Mouse (Mus musculus) gastrocnemius, postnatal 25 days (tissue): ENCODE measurements at regions not wholly inside any gene's neighbourhood (a gene's known extent, or its start where the extent isn't known, plus 50 kb on each side); places are given as distances from the start of the nearest gene placed in this dataset.

Experiments
- DNase-seq: peaks from one replicate; pipeline ENCODE4 v3.0.0; 2022

GRCm38 (mm10) chr15:27132761-27133160 is 237.4 kb upstream of the Fbxl7 start:
- DNase-seq, result no peak

- DNase-seq, result no peak
Observed at GRCm38 (mm10) chr15:27137580-27137979, 242.2 kb upstream of the Fbxl7 start.

- DNase-seq, result no peak
Observed at GRCm38 (mm10) chr15:27145860-27146259, 250.5 kb upstream of the Fbxl7 start.

GRCm38 (mm10) chr15:27160986-27161385 is 265.6 kb upstream of the Fbxl7 start:
- DNase-seq, result no peak

GRCm38 (mm10) chr15:27167484-27167883 is 272.1 kb upstream of the Fbxl7 start:
- DNase-seq, result no peak

- no peak for DNase-seq
Observed at GRCm38 (mm10) chr15:27169846-27170245, 274.5 kb upstream of the Fbxl7 start.

GRCm38 (mm10) chr15:27173506-27173905 is 278.1 kb upstream of the Fbxl7 start:
- no peak for DNase-seq

GRCm38 (mm10) chr15:27178084-27178935 is 282.9 kb upstream of the Fbxl7 start:
- DNase-seq, result no peak

GRCm38 (mm10) chr15:27189699-27190098 is 276.8 kb upstream of the Ank start:
- no peak for DNase-seq

- no peak for DNase-seq
Observed at GRCm38 (mm10) chr15:27201513-27201912, 265.0 kb upstream of the Ank start.

- no peak for DNase-seq
Observed at GRCm38 (mm10) chr15:27204888-27205287, 261.6 kb upstream of the Ank start.

GRCm38 (mm10) chr15:27207446-27207845 is 259.0 kb upstream of the Ank start:
- no peak for DNase-seq

GRCm38 (mm10) chr15:27216387-27216786 is 250.1 kb upstream of the Ank start:
- no peak for DNase-seq

- DNase-seq, result no peak
Observed at GRCm38 (mm10) chr15:27219126-27219738, 247.2 kb upstream of the Ank start.

GRCm38 (mm10) chr15:27223610-27224511 is 242.6 kb upstream of the Ank start:
- no peak for DNase-seq

GRCm38 (mm10) chr15:27224512-27224850 is 242.0 kb upstream of the Ank start:
- DNase-seq, result no peak

GRCm38 (mm10) chr15:27232804-27233203 is 233.7 kb upstream of the Ank start:
- no peak for DNase-seq

GRCm38 (mm10) chr15:27234770-27235169 is 231.7 kb upstream of the Ank start:
- no peak for DNase-seq

- no peak for DNase-seq
Observed at GRCm38 (mm10) chr15:27238301-27238700, 228.2 kb upstream of the Ank start.

GRCm38 (mm10) chr15:27246302-27246701 is 220.2 kb upstream of the Ank start:
- peak; percentile 26 for DNase-seq

- DNase-seq, result no peak
Observed at GRCm38 (mm10) chr15:27258984-27259853, 207.3 kb upstream of the Ank start.

GRCm38 (mm10) chr15:27259854-27260191 is 206.7 kb upstream of the Ank start:
- DNase-seq, result no peak
